Comparison of ENCODE assay signal across 24 mouse cellular contexts in the genomic region with DNA sequence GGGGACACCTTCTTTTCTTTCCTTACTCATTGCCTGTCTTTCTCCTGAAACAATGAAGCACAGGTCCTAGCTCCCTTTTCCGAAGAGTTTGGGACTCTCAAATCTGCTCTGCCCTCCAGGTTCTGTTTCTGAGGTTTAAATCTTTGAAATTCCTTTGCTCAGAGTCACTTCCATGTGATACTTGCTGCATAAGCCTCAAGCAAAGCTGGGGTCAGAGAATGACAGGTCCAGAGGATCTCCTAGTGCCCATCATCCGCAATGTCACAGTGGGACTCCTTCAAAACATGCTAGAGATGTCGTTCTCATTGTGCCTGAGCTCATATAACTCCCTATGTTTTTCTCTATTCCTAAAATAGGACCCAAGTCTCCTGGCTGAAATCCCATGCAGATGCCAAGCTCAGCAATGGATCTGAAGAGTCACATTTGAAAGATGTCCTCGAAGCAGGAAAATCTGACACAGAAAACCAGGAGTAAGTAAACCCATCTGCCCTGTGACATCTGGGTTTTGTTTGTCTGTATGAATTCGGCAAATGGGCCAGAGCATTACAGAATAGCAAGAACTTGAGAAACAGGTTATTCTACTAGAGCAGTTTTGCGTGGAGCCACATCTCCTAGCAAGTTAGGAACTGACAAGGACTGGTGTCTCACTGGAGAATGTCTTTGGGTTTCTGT.
DNase-seq lines count a peak whose midpoint lies in the region.
"Had no signal": no experiment of that assay in that cellular context is flagged by ENCODE, and none has a peak within 500 bp of the region (broad histone marks: within the 10 kb centered on the region; RNA-seq: fewer than 3 reads in every experiment).

No protein-coding gene starts in this region.

- H3K27me3 ChIP-seq in embryonic facial prominence, embryonic 10.5 days (replicated peaks; ENCODE audit: low read depth, poor library complexity, severe bottlenecking): no peaks in the 10 kb centered on the region
- H3K27me3 ChIP-seq: forebrain, embryonic 15.5 days; heart, embryonic 15.5 days; hindbrain, embryonic 13.5 days; limb, embryonic 12.5 days; midbrain, embryonic 12.5 days had no signal

- WGBS in embryonic facial prominence, embryonic 10.5 days: 40% methylated on average over 6 of the region's 6 CpGs

- peak; percentile 6 to 9 for DNase-seq in left cerebral cortex, postnatal 36 days (ENCODE audit: low spot score in 2 of 2)
- no peak for DNase-seq in left cerebral cortex, adult 9 months (ENCODE audit: low spot score in 2 of 2)
- DNase-seq in Muller cell, postnatal 12 days (ENCODE audit: inconsistent ontology term): peak; percentile 68
- DNase-seq in embryonic facial prominence, embryonic 10.5 days (ENCODE audit: low spot score): no peak
- DNase-seq in gonadal fat pad, adult 2 months (ENCODE audit: low read depth): peak; percentile 10
- no peak for DNase-seq in c-Kit-positive CD71-positive TER-119-positive erythroid progenitor cells, embryonic 14.5 days (ENCODE audit: low spot score)
- DNase-seq in urinary bladder, postnatal 4 days (ENCODE audit: low spot score in 2 of 2): no peak
- DNase-seq: adrenal gland, postnatal 25 days; cerebellum, adult 11 months; cerebellum, postnatal 10 days; gastrocnemius, adult 2 months; heart, postnatal 36 days; kidney, adult 2 months; liver, postnatal 0 days; lung, postnatal 10 days; right cerebral cortex, postnatal 14 days; spleen, adult 18-20 months had no signal

- H3K27ac ChIP-seq in embryonic facial prominence, embryonic 10.5 days (replicated peaks): peak overlapping the region; percentile 4; the same call in 1 of the 2 replicates
- H3K27ac ChIP-seq: forebrain, embryonic 15.5 days; gastrocnemius, adult 2 months; heart, embryonic 15.5 days; hindbrain, embryonic 13.5 days; kidney, postnatal 0 days; limb, embryonic 12.5 days; midbrain, embryonic 12.5 days had no signal

- H3K4me3 ChIP-seq in embryonic facial prominence, embryonic 10.5 days: no peak overlapping the region
- H3K4me3 ChIP-seq: erythroblast, embryonic 14.5 days; forebrain, embryonic 15.5 days; gastrocnemius, adult 2 months; heart, embryonic 15.5 days; hindbrain, embryonic 13.5 days; limb, embryonic 12.5 days; midbrain, embryonic 12.5 days had no signal

- H3K36me3 ChIP-seq in embryonic facial prominence, embryonic 10.5 days (replicated peaks): no peaks in the 10 kb centered on the region
- H3K36me3 ChIP-seq: forebrain, embryonic 15.5 days; heart, embryonic 15.5 days; hindbrain, embryonic 13.5 days; limb, embryonic 12.5 days; midbrain, embryonic 12.5 days had no signal

- no peaks in the 10 kb centered on the region for H3K9me3 ChIP-seq in embryonic facial prominence, embryonic 10.5 days
- H3K9me3 ChIP-seq: forebrain, embryonic 15.5 days; heart, embryonic 15.5 days; hindbrain, embryonic 13.5 days; limb, embryonic 12.5 days; midbrain, embryonic 12.5 days had no signal

- intact Hi-C loops in left cerebral cortex, postnatal 36 days (cut with DNase I): no loop called here

- peaks cover 18% of the 10 kb centered on the region for H3K4me1 ChIP-seq in embryonic facial prominence, embryonic 10.5 days
- H3K4me1 ChIP-seq: forebrain, embryonic 15.5 days; heart, embryonic 15.5 days; hindbrain, embryonic 13.5 days; limb, embryonic 12.5 days; midbrain, embryonic 12.5 days had no signal

Comparison
In these comparisons a context has a peak if more than half of its experiments do, and no peak if none do; other contexts are left out.
1. DNase-seq: peak in left cerebral cortex, postnatal 36 days (2 of 2), Muller cell, postnatal 12 days (single experiment) and gonadal fat pad, adult 2 months (single experiment); none in left cerebral cortex, adult 9 months (0 of 2), embryonic facial prominence, embryonic 10.5 days (single experiment), c-Kit-positive CD71-positive TER-119-positive erythroid progenitor cells, embryonic 14.5 days (single experiment) and urinary bladder, postnatal 4 days (0 of 2).